Mouse (Mus musculus) macrophage (primary cell): Measurements from ENCODE around the gene Mrpl44. TPM values are rescaled to one million over a fixed set of nuclear protein-coding genes. Genes with fewer than 3 reads are reported as not detected.

Source experiments
- H3K27ac ChIP-seq: fragments of 350-480 bp; formaldehyde crosslinking; 2 replicates; pipeline ENCODE4 v1.9.0; 2021
- H3K36me3 ChIP-seq: fragments of 350-480 bp; formaldehyde crosslinking; 2 replicates; pipeline ENCODE4 v1.9.0; 2021; ENCODE audit errors: inconsistent target
- H3K4me3 ChIP-seq: fragments of 350-480 bp; formaldehyde crosslinking; 2 replicates; pipeline ENCODE4 v1.9.0; 2021; ENCODE audit errors: inconsistent target
- H3K79me2 ChIP-seq: fragments of 350-480 bp; formaldehyde crosslinking; 2 replicates; pipeline ENCODE4 v1.9.0; 2021; ENCODE audit errors: inconsistent target
- WGBS: methylation state at CpG from one replicate; pipeline ENCODE4 v1.1.7; 2026; ENCODE audit warnings: inconsistent platforms; ENCODE audit not compliant: missing documents; 5-methylcytosine and 5-hydroxymethylcytosine counted together
- polyA plus RNA-seq: library from polyadenylated mRNA; stranded (reverse); fragments of 250-400 nt; gene quantifications from 3 replicates; pipeline ENCODE4 v1.2.4, GENCODE M21; 2018; ENCODE audit warnings: inconsistent platforms

Gene Mrpl44
- polyA plus RNA-seq, 1 experiment from 2014 or later: 15.2 TPM

DNA sequence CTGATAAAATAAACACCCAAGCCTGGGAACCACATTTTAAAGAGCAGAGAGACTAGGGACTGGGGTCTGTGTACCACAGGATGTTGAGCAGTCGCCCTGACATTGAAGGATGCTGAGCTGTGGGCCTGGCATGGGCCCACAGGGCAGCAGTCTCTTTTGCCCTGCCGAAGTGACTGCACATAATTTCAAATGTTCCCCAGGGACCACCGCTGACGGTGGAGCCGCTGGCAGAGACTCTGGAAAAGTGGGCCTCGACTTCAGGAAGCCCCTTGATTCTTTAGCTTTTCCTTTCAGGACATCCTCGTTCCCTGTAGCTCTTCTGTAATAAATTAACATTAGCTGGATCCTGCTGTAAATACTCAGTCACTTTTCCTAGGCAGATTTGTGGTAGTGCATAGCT, 18.7 kb upstream of the Mrpl44 start:
- Histone ChIP-seq H3K79me2 (peaks cover 93% of the 10 kb centered on the region), H3K27ac (no peak overlapping the region), H3K4me3 (no peak overlapping the region), H3K36me3 (no peaks in the 10 kb centered on the region)
- WGBS: 71% methylated on average over 7 of the region's 7 CpGs

DNA sequence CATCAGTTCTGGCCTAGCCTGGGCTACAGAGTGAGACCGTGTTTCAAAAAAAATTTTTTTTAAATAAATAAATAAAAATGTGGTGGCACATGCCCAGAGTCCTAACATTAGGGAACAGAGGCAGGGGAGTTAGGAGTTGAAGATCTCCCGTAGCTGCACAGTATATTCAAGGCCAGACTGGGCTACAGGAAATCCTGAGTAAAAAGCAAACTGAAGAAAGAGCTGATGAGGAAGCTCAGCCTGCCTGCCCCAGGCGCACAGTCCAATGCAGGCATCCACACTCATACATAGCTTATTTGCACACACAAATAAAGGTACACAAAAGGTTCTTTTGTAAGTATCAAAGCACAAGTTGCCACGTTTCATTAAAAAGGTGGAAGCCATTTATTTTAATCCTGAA, 18.2 kb upstream of the Mrpl44 start:
- H3K4me3 ChIP-seq: no peak overlapping the region
- H3K36me3 ChIP-seq: no peaks in the 10 kb centered on the region
- peaks cover 89% of the 10 kb centered on the region for H3K79me2 ChIP-seq
- H3K27ac ChIP-seq: no peak overlapping the region
- WGBS: 31% methylated on average over 4 of the region's 4 CpGs

DNA sequence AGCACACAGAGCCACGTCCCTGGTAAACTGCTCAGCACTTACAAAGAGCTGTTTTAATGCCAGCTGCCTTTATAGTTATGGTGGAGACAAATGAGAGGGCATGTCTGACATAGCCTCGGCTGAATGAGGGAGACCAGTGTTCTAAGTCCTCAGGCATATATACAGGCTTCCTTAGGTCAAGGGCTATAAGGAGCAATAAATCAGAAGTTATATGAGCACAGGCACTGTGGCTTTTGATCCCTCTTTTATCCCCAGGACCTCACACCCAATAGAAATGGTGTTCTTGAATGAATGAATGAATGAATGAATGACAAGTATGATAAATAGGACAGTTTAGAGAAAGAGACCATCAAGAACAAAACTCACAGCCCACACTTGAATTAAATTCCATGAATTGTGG, 16.8 kb upstream of the Mrpl44 start:
- WGBS: 72% methylated on average over 2 of the region's 2 CpGs
- Histone ChIP-seq H3K27ac (no peak overlapping the region), H3K4me3 (no peak overlapping the region), H3K79me2 (peaks cover 75% of the 10 kb centered on the region), H3K36me3 (no peaks in the 10 kb centered on the region)

DNA sequence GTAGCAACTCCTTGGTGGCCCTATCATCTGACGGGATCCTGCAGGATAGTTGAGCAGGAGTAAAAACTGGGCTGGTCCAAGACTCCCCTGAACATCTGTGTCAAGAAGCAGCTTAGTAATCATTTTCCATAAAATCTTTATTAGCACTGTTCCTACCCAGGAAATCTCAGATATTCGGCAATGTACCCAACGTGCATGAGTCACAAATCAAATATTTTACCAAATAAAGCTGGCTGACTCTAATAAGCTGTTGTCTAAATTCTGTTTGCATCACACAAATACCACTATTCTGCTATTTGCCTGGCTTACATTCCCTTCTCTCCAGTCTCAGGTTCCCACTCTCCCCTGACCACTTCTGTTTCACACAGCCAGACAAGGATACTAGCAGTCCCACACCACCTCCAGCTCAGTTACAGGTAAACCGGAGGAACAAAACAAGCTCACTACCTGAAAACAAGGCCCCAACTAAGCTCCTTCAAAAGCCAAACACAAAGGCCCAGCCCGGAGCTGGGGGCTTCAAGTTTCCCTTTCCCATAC, 16.3 kb upstream of the Mrpl44 start:
- WGBS: 74% methylated on average over 5 of the region's 5 CpGs
- Histone ChIP-seq H3K27ac (no peak overlapping the region), H3K36me3 (no peaks in the 10 kb centered on the region), H3K4me3 (peak overlapping the region; percentile 93; the same call in 1 of the 2 replicates), H3K79me2 (peaks cover 70% of the 10 kb centered on the region)

DNA sequence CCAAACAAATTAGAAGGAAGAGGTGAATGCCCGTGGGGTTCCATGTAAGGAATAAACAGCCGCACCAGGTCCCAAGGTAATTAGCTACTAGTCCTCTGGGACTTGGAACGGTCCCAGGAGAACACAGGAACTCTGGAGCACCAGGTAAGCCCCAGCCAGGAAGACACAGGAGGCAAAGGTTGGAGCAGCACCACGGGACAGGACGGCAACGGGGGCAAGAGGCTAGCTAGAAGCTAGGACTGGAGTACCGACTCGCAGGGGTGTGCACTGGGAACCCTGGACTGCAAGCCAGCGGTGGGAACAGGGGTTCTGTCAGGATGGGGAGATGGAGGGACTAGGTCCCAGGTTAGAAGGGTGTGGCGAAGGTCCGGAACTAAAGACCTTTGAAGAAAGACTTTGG, 15.2 kb upstream of the Mrpl44 start:
- H3K27ac ChIP-seq: peak overlapping the region; percentile 65
- peaks cover 58% of the 10 kb centered on the region for H3K79me2 ChIP-seq
- no peaks in the 10 kb centered on the region for H3K36me3 ChIP-seq
- H3K4me3 ChIP-seq: peak overlapping the region; percentile 93
- 7% methylated on average over 11 of the region's 11 CpGs for WGBS

DNA sequence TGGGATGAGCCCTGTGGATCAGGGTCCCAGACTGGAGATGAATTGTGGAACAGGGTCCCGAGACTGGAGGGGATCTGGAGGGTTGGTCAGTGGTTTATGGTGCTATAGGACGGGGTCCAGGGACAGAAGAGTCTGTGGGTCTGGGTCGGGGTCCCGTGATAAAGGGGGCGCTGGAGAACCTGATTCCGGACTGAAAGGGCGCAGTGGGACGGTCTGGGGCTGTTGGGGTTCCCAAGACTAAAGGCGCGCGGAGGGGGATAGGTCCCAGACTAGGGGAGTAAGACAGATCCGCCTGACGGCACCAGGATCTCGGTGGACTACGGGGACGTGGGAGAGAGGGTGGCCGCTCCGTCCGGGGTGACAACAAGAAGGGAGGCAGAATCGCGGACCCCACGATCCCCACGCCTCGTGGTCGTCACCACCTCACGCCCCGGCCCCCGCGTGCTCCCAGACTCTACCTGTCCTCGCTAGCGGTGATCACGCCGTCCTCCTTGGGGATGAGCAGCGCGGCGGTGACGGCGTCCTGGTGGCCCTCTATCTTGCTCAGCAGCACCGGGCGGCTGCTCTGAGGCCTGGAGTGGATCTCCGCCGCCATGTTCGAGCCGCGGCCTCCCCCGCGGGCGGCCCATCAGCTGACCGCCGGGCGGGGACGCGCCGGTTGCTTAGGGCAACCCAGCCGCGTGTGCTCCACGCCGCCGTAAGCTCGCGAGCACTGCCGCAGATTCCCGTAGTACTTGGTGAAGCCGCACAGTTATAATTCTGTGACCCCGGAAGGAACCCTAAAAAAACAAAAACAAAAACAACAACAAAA, 14.5 kb upstream of the Mrpl44 start:
- peaks cover 52% of the 10 kb centered on the region for H3K79me2 ChIP-seq
- H3K4me3 ChIP-seq: peak overlapping the region; percentile 93
- H3K36me3 ChIP-seq: no peaks in the 10 kb centered on the region
- H3K27ac ChIP-seq: peak overlapping the region; percentile 65
- WGBS: under 1% methylated on average over 61 of the region's 65 CpGs

DNA sequence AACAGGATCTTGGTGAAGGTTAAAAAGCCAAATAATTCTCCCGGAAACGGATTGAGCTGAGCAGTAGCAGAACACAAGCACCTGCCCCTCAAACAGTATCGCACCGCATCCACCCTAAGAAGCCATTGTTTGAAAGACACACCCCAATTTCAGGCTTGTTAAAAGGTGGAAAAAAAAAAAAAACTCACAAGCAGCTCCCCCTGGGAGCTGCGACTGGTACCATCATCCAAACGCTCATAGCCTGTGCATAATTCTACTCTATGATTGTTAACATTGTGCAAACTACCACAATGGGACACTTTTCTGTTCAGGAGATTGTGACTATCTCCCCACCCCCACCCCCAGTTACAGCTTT, 13.9 kb upstream of the Mrpl44 start:
- Histone ChIP-seq H3K27ac (peak overlapping the region; percentile 65), H3K36me3 (no peaks in the 10 kb centered on the region), H3K4me3 (peak overlapping the region; percentile 93), H3K79me2 (peaks cover 46% of the 10 kb centered on the region)
- 3% methylated on average over 6 of the region's 6 CpGs for WGBS

DNA sequence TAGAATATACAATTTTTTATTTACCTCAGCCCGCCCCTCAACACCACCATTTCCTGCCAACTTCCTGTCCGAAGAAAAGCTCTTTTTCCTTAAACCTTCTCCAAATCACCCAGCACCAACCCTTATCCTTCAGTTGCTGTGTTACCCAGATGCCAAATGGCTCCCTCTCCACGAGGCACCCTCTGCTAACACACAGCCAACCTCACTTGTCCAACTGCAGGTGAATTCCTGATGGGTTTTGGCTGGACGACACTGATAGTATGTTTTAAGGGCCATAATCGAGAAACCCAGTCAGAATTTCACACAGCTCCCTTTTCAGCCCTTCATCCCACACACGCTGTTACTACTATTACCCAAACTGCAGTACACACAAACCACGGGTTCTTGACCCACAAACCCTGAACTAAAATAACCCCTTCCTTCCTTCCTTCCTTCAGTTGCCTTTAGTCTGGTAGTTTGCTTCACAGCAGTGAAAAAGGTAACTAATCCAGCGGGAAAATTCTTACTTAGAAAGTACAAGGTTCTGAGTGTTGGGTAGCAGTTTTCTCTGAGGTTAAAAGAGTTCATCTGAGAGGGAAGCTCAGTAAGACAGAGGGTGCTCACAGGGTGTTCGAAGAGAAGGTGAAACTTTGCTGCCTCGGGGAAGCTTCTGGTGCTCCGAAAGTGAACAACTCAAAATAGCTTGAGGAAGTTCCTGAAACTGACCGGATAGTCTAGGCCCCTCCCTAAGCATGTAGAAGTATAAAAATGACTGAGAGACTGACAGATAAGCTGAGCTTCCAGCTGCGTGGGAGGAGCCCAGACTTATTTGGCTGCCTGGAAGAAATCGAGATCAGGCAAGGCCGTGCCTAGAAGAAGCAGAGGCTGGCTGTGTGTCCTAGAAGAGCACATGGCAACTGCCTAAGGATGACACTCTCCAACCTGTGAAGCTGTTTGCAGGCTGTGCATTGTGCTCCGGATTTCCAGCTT, 13.3 kb upstream of the Mrpl44 start:
- H3K79me2 ChIP-seq: peaks cover 39% of the 10 kb centered on the region
- 12% methylated on average over 16 of the region's 16 CpGs for WGBS
- H3K27ac ChIP-seq: peak overlapping the region; percentile 65
- no peaks in the 10 kb centered on the region for H3K36me3 ChIP-seq
- H3K4me3 ChIP-seq: peak overlapping the region; percentile 93

DNA sequence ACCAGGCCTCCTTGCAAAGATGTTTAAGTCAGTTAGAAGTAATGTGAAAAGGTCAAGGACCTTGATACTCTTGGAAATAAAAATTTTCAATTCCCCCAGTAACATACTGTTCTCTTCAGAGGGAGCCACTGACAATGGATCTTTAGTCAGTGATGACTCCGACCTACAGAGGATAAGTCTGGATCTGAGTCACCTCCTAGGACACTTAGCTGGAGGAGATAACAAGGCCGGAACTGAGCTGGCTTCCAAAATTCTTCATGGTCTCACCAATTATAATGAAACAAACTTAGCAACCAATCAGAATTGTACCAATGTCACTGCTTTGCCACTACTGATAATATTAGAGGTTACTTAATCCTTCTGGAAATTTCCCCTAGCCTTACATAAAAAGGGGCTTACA, 11.8 kb upstream of the Mrpl44 start:
- Histone ChIP-seq H3K4me3 (no peak overlapping the region), H3K27ac (no peak overlapping the region), H3K36me3 (no peaks in the 10 kb centered on the region), H3K79me2 (peaks cover 25% of the 10 kb centered on the region)
- 96% methylated on average over 2 of the region's 2 CpGs for WGBS

DNA sequence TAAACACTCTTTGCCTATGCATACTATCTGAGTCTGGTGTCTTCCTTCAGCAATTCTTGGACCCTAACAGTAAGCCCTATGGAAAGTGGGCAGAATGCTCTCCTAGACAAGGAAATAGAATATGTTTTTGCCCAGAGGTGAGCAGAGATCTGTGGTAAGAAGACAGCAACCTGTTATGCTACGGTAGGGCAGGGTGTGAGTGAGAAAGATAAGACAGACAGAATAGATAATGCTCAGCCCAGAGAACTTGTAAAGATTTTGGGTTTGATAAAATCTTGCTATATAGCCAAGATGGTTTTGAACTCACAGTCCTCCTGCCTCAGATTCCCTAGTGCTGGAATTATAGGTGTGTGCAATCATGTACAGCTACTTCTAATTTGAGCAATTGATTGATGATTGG, 11.3 kb upstream of the Mrpl44 start:
- no peak overlapping the region for H3K4me3 ChIP-seq
- no peak overlapping the region for H3K27ac ChIP-seq
- WGBS: 100% methylated on average over 1 of the region's 1 CpGs
- peaks cover 20% of the 10 kb centered on the region for H3K79me2 ChIP-seq
- H3K36me3 ChIP-seq: no peaks in the 10 kb centered on the region

DNA sequence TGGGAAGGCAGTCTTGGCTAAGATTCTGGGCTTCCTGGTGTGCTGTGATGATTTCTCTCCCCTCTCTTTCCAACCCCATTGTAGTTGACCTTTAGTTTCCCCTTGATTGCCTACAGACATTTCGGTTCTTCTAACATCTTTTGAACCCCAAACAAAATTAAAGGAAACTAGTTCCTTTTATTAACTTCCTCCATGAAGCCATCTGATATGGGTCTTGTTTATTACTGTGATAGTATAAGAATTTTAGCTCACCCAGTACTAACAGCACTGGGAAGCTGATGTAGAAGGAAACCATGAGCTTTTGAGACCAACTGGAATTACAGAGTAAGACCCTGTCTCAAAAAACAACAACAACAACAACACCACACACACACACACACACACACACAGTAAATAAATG, 7.6 kb upstream of the Mrpl44 start:
- H3K27ac ChIP-seq: no peak overlapping the region
- H3K36me3 ChIP-seq: no peaks in the 10 kb centered on the region
- 0% methylated on average over 1 of the region's 1 CpGs for WGBS
- H3K4me3 ChIP-seq: no peak overlapping the region
- H3K79me2 ChIP-seq: no peaks in the 10 kb centered on the region

DNA sequence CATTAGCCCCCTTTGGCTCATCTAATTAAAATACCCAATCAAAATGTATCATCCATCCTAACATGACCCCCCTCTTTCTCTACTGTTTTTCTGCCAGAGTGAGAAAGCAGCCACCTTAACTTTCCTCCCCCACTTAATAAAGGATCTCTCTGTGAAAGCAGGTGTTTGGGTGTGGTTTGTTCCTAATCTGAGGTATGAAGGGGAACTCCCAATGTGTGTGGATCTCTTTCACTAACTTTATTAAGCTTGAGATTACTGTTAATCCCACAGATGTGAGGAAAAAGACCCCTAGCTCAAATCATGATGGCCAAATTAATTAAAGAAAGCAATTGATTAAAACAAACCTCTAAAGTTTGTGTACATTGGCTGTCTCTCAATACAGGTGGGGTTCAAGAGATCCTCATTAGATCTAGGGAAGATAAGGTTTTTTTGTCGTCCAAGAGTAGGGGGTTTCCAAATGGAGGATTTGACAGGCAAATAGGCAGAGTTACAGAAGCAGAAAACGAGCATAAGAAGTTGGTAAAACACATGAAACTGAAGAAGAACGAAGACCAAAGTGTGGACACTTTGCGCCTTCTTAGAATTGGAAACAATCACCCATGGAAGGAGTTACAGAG, 1.5 kb upstream of the Mrpl44 start:
- H3K4me3 ChIP-seq: no peak overlapping the region
- H3K79me2 ChIP-seq: peaks cover 21% of the 10 kb centered on the region
- H3K36me3 ChIP-seq: peaks cover 16% of the 10 kb centered on the region
- 92% methylated on average over 4 of the region's 4 CpGs for whole genome bisulfite sequencing
- H3K27ac ChIP-seq: no peak overlapping the region

DNA sequence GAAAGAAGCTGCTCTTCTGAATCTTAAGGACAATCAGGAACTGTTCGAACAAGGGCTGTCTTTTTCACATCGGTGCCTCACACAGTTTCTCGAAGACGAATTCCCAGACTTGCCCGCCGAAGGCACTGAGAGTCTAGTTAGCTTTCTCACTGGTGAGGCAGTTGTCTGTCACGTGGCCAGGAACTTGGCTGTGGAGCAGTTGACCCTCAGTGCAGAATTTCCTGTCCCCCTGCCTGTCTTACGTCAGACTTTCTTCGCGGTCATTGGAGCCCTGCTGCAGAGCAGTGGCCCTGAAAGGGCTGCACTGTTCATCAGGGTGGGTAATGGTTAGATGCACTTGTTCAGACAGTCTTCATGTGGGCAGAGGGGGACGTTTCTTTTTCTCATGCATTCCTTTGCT, 2.2 kb downstream of the Mrpl44 start:
- WGBS: 58% methylated on average over 11 of the region's 11 CpGs
- Histone ChIP-seq H3K27ac (no peak overlapping the region), H3K79me2 (peaks cover 21% of the 10 kb centered on the region), H3K36me3 (peaks cover 45% of the 10 kb centered on the region), H3K4me3 (no peak overlapping the region)

DNA sequence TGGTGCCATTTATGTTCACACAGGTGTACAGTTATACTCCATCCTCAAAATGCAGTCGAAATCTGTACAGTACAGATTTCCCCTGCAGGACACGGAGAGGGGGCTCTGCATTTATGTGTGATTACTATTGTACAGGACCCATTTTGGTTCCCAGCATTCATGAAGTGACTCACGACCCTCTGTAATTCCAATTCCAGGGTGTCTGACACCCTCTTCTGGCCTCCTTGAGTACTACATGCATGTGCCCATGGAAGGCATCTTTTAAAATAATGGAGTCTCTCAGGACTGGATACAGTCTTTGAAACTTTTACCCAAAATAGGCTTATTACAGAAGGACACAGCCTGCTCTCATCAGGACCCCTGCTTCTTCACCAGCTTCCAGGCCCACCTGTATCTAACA, 6.6 kb downstream of the Mrpl44 start:
- H3K27ac ChIP-seq: no peak overlapping the region
- peaks cover 45% of the 10 kb centered on the region for H3K36me3 ChIP-seq
- WGBS: 97% methylated on average over 2 of the region's 3 CpGs
- no peak overlapping the region for H3K4me3 ChIP-seq
- peaks cover 8% of the 10 kb centered on the region; the same call in 1 of the 2 replicates for H3K79me2 ChIP-seq
